Mouse (Mus musculus): ENCODE measurements around the gene Gpr180. TPM values are rescaled to one million over a fixed set of nuclear protein-coding genes. Genes with fewer than 3 reads are reported as not detected.
A peak's percentile ranks its signal among the peaks of the same experiment; 100 is the strongest.
"Not testable (repeated sequence)": the region's sequence is repeated elsewhere in the genome, so short reads cannot be mapped to it uniquely, and the experiment has no call there.

Gpr180 gene
- 14.5 and 15.1 TPM in 2 replicates for polyA plus RNA-seq (2012; rRNA removed)

DNA sequence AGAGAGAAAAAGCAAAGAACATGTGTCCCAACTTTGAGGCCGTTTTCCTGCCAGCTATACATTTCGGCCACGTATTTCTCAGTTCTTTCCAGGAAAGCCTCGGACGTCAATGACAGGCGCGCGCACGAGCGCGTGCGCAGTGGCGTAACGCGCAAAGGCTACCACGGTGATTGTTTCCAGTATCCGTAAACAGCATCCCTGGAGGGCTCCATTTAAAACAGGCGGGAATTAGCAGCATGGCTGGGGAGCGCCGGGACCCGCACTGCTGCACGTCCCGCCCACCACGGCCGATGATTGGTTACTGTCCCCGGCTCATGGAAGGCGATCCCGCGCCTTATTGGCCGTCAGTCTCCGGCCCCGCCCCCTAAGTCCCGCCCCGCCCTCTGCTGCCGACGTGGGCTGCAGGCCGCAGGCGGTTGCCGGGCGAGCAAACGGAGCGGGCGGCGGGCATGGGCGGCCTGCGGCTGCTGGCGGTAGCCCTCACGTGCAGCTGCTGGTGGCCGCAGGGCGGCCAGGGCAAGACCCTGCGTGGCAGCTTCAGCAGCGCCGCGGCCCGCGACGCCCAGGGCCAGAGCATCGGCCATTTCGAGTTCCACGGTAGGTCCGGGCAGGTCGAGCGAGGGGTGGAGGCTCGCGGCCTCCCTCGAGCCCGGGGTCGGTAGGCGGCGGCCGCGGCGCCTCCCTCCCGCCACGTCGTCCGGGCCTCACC, at the start of gene Gpr180:
Gene Gpr180, plus strand, starts transcription at position 415 of the 709 bp plus-strand sequence.
- Histone ChIP-seq H3K36me3 (ENCODE audit: control insufficient read depth, insufficient read depth, low read length) (peaks cover 5% of the 10 kb centered on the region; the same call in 1 of the 2 replicates), H3K27me3 (ENCODE audit: control insufficient read depth, insufficient read depth, low read length) (no peaks in the 10 kb centered on the region), H3K27ac (ENCODE audit: insufficient read depth, low read length) (peak within 1 kb of the TSS; percentile 47; the same call in 1 of the 2 replicates), H3K4me1 (ENCODE audit: control insufficient read depth, insufficient read depth, insufficient read length) (peaks cover 2% of the 10 kb centered on the region; the same call in 1 of the 2 replicates), H3K4me3 (ENCODE audit: extremely low read depth, insufficient read depth, insufficient read length) (peak within 1 kb of the TSS; percentile 77)
- WGBS, result under 1% methylated on average over 72 of the region's 77 CpGs
- peak; percentile 18 for TF ChIP-seq POLR2A (IDR thresholded peaks at IDR 0.05; ENCODE audit: low read depth, low read length)
- no peak for TF ChIP-seq CTCF (IDR thresholded peaks at IDR 0.05; ENCODE audit: extremely low read depth, insufficient read depth, insufficient read length, insufficient replicate concordance)
- DNase-seq (ENCODE audit: low read depth in 1 of 2, low spot score in 2 of 2), result peak; percentile 79 to 94

DNA sequence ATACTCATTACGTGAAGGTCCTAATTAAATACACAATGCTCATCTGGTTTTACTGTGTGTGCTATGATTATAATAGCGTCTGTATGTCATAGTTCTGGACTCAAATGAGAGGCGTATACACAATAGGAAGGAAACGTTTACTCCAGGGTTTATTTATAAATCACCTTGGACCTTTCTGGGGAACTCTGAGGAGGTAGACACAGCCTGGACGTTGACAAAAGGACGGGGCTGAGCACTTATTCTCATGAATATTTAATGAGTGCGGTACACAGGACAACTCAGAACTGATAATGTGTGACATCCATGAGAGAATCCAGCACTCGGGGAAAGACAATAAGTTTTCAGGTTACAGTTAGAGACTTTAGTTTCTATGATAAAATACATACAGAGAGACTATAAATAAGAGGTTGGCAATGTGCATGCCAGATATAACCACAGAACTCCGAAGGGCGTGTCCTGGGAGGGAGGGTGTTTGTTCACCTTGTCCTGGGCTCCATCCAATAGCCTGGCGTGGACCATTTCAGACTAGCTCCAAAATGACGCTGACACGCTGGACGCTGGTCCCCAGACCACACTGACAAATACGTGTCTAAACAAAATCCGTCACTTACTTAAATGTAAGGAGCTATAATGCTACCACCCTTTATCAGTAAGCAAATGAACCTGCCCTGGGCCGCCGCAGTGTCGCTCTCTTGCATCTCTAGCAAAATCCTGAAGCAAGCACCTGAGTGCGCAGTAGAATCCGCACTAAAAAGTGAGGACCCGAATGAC, 48.3 kb upstream of the Gpr180 start:
- peak overlapping the region; percentile 79; the same call in 1 of the 2 replicates for H3K27ac ChIP-seq (ENCODE audit: insufficient read depth, low read length)

DNA sequence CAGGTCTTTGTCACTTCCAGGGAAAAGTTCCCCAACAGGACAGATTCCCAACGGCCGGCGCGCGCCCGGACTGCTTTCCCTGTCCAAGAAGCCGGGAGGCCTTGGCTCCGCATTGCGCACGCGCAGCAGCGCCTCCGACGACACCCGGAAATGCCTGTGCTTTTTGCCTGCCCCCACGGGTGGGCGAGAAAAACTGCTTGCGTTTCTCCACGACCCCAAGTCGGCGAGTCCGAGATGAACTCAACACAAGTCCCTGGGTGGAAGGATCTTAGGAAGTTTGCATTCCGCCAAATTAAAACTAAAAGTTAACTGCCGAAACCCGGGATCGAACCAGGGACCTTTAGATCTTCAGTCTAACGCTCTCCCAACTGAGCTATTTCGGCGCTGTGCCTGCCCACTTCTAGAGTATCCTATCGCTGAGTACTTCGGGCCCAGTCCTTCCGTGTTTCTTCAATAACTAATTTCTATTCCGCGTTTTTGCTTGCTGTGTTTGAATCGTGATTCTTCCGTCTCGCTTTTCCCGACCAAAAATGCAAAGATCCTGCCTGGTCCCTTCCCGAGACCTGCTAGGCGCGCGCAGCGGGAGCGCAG, 47.6 kb upstream of the Gpr180 start:
- Histone ChIP-seq H3K4me1 (ENCODE audit: control insufficient read depth, insufficient read depth, insufficient read length) (no peaks in the 10 kb centered on the region), H3K27ac (ENCODE audit: insufficient read depth, low read length) (peak overlapping the region; percentile 79)
- under 1% methylated on average over 44 of the region's 44 CpGs for WGBS

More for the DNA sequence above, 48.3 kb upstream of the Gpr180 start:
- TF ChIP-seq POLR2A (IDR thresholded peaks at IDR 0.05; ENCODE audit: low read depth, low read length) (no peak), CTCF (IDR thresholded peaks at IDR 0.05; ENCODE audit: extremely low read depth, insufficient read depth, insufficient read length, insufficient replicate concordance) (no peak)
- 9% methylated on average over 22 of the region's 22 CpGs for WGBS
- H3K4me3 ChIP-seq (ENCODE audit: extremely low read depth, insufficient read depth, insufficient read length), result peak overlapping the region; percentile 87
- H3K27me3 ChIP-seq (ENCODE audit: control insufficient read depth, insufficient read depth, low read length), result no peaks in the 10 kb centered on the region
- no peaks in the 10 kb centered on the region for H3K36me3 ChIP-seq (ENCODE audit: control insufficient read depth, insufficient read depth, low read length)
- H3K4me1 ChIP-seq (ENCODE audit: control insufficient read depth, insufficient read depth, insufficient read length), result no peaks in the 10 kb centered on the region
- no peak for DNase-seq (ENCODE audit: low read depth in 1 of 2, low spot score in 2 of 2)

DNA sequence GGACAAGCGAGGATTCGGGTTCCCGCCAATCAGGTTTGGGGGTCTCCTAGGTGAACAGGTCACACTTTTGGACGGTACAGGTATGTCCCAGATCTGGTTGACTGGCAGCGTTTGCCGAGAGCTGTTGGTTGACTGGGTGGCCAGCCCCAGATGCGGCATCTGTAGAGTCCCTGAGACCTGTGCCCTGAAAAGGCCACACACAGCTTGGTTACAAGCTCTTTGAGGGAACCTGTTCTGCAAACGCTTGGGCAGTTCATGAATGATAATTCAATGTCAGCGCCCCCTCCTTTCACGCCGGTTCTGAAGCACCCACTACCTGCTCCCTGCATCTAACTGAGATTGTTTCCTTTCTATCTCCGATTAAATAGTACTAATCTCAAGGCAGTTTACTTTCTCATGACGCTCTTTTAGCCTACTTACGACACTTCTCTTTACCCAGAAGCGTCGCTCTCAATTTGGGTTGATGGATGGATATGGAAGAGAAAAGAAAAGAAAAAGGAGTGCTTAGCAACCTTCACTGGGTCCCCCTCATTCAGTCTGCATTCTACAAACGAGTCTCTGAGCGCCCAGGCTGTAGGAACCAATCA, 47.1 kb upstream of the Gpr180 start:
- H3K4me3 ChIP-seq (ENCODE audit: extremely low read depth, insufficient read depth, insufficient read length), result peak overlapping the region; percentile 87
- H3K27ac ChIP-seq (ENCODE audit: insufficient read depth, low read length), result peak overlapping the region; percentile 57
- no peaks in the 10 kb centered on the region for H3K36me3 ChIP-seq (ENCODE audit: control insufficient read depth, insufficient read depth, low read length)
- DNase-seq (ENCODE audit: low read depth in 1 of 2, low spot score in 2 of 2), result peak in 1 of 2 experiments; percentile 5
- WGBS, result 2% methylated on average over 18 of the region's 18 CpGs
- H3K4me1 ChIP-seq (ENCODE audit: control insufficient read depth, insufficient read depth, insufficient read length), result no peaks in the 10 kb centered on the region
- TF ChIP-seq POLR2A (IDR thresholded peaks at IDR 0.05; ENCODE audit: low read depth, low read length), result no peak
- TF ChIP-seq CTCF (IDR thresholded peaks at IDR 0.05; ENCODE audit: extremely low read depth, insufficient read depth, insufficient read length, insufficient replicate concordance), result no peak
- no peaks in the 10 kb centered on the region for H3K27me3 ChIP-seq (ENCODE audit: control insufficient read depth, insufficient read depth, low read length)

More for the DNA sequence above, 47.6 kb upstream of the Gpr180 start:
- TF ChIP-seq CTCF (IDR thresholded peaks at IDR 0.05; ENCODE audit: extremely low read depth, insufficient read depth, insufficient read length, insufficient replicate concordance), result no peak
- no peak; the same call in 1 of the 2 replicates for TF ChIP-seq POLR2A (IDR thresholded peaks at IDR 0.05; ENCODE audit: low read depth, low read length)
- H3K4me3 ChIP-seq (ENCODE audit: extremely low read depth, insufficient read depth, insufficient read length), result peak overlapping the region; percentile 87
- no peaks in the 10 kb centered on the region for H3K27me3 ChIP-seq (ENCODE audit: control insufficient read depth, insufficient read depth, low read length)
- H3K36me3 ChIP-seq (ENCODE audit: control insufficient read depth, insufficient read depth, low read length), result no peaks in the 10 kb centered on the region
- peak; percentile 65 to 82 for DNase-seq (ENCODE audit: low read depth in 1 of 2, low spot score in 2 of 2)

DNA sequence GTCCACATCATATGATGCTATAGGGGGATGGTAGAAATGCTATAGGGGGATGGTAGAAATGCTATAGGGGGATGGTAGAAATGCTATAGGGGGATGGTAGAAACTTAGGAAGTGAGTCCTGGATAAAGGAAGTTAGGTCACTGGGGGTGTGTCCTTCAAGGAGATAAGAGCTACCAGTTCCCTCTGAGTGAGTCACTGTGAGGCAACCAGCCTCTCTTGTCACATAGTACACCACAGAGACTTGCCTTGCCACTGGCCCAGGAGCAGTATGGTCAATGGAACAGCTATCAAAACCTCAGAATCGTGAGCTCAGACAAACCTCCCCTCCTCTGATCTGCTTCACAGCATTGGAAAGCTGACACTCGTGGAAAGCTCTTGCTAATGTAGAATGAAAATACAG, 38.7 kb upstream of the Gpr180 start:
- no peak for TF ChIP-seq CTCF (IDR thresholded peaks at IDR 0.05; ENCODE audit: extremely low read depth, insufficient read depth, insufficient read length, insufficient replicate concordance)
- TF ChIP-seq POLR2A (IDR thresholded peaks at IDR 0.05; ENCODE audit: low read depth, low read length), result no peak
- no peak for DNase-seq (ENCODE audit: low read depth in 1 of 2, low spot score in 2 of 2)
- WGBS, result 78% methylated on average over 2 of the region's 2 CpGs
- Histone ChIP-seq H3K36me3 (ENCODE audit: control insufficient read depth, insufficient read depth, low read length) (no peaks in the 10 kb centered on the region), H3K27me3 (ENCODE audit: control insufficient read depth, insufficient read depth, low read length) (no peaks in the 10 kb centered on the region), H3K27ac (ENCODE audit: insufficient read depth, low read length) (no peak overlapping the region), H3K4me1 (ENCODE audit: control insufficient read depth, insufficient read depth, insufficient read length) (no peaks in the 10 kb centered on the region), H3K4me3 (ENCODE audit: extremely low read depth, insufficient read depth, insufficient read length) (no peak overlapping the region)

DNA sequence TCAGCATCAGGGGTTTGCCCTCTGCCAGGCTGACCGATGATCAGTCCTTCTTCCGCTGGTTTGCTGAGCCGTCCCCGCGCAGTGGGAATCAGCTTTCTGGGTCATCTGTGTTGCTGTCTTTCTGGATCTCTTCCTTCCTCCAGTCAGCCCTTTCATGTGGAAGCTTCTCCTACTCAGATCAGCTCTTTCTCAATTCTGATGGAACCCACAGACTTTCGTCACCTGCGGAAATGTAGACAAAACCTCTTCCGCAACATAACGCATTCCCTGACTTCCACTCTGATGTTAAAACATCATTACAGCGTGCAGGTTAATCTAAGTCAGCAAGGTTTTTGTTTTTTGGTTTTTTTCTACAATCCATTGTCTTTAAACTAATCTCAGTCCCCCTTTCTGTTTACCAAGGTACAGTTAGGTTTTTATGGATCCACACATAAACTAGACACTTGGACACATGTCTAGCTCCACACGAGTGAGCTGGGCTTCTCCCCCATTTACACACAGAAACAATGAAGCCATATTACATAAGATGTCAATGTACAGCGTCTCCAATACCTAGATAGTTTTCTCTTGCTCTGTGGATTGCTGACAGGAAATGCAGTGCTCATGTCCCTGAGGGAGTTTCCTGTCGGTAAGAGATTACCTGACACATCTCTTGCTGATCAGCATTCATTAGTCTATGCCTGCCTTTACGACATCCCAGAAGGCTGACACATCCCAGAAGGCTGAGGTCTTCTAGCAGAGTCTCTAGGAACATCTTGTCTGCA, 35.5 kb upstream of the Gpr180 start:
- Histone ChIP-seq H3K4me3 (ENCODE audit: extremely low read depth, insufficient read depth, insufficient read length) (no peak overlapping the region), H3K27ac (ENCODE audit: insufficient read depth, low read length) (no peak overlapping the region), H3K36me3 (ENCODE audit: control insufficient read depth, insufficient read depth, low read length) (no peaks in the 10 kb centered on the region), H3K27me3 (ENCODE audit: control insufficient read depth, insufficient read depth, low read length) (no peaks in the 10 kb centered on the region), H3K4me1 (ENCODE audit: control insufficient read depth, insufficient read depth, insufficient read length) (no peaks in the 10 kb centered on the region)
- DNase-seq (ENCODE audit: low read depth in 1 of 2, low spot score in 2 of 2), result no peak
- TF ChIP-seq CTCF (IDR thresholded peaks at IDR 0.05; ENCODE audit: extremely low read depth, insufficient read depth, insufficient read length, insufficient replicate concordance), result no peak
- TF ChIP-seq POLR2A (IDR thresholded peaks at IDR 0.05; ENCODE audit: low read depth, low read length), result no peak
- 81% methylated on average over 14 of the region's 14 CpGs for WGBS

DNA sequence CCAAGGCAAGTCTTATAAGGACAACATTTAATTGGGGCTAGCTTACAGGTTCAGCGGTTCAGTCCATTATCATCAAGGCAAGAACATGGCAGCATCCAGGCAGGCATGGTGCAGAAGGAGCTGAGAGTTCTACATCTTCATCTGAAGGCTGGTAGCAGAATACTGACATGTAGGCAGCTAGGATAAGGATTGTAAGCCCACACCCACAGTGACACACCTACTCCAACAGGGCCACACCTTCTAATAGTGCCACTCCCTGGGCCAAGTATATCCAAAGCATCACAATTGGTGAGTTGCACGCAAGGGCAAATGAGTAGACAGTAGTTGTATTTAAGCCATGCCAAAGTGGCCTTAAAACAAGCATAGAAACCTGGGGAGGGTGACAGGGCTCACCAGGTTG, 29.5 kb upstream of the Gpr180 start:
- not testable (repeated sequence) for H3K27me3 ChIP-seq (ENCODE audit: control insufficient read depth, insufficient read depth, low read length); DNase-seq (ENCODE audit: low read depth in 1 of 2, low spot score in 2 of 2); H3K27ac ChIP-seq (ENCODE audit: insufficient read depth, low read length); H3K4me3 ChIP-seq (ENCODE audit: extremely low read depth, insufficient read depth, insufficient read length); H3K36me3 ChIP-seq (ENCODE audit: control insufficient read depth, insufficient read depth, low read length); H3K4me1 ChIP-seq (ENCODE audit: control insufficient read depth, insufficient read depth, insufficient read length)
- WGBS, result 89% methylated on average over 2 of the region's 2 CpGs
